Mouse (Mus musculus): ENCODE results near the gene Gm20388.

GRCm38 (mm10) chr8:122134121-122134529 lies 2223.5 kb downstream of the Gm20388 start:
- no peak for TF ChIP-seq POLR2A (IDR thresholded peaks at IDR 0.05; ENCODE audit: borderline replicate concordance, control insufficient read depth, low read depth, low read length)
- TF ChIP-seq CTCF (IDR thresholded peaks at IDR 0.05; ENCODE audit: control insufficient read depth, insufficient read depth, low read length) = no peak

All from bone marrow, adult 2 months (tissue).